Mouse (Mus musculus): ENCODE results near the gene Snd1.

DNA sequence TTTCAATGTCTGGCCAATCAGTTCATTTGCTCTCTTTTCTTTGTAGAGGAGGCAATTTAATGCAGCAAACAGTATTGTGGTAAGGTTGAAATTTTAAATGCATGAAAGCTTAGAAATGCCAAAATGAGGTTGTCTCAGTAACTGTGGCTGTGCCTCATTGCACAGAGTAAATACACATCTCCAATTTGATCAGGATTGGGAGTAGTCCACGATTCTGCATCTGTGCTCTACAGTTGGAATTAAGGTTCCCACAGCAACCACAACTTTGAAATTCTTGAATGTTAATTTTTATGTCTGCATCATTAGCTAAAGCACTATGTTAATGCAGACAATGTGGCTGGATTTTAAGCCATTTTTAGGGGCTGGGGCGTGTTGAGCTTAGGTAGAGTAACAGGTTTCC lies 72.0 kb downstream of the Snd1 start:
- TF ChIP-seq CTCF (IDR thresholded peaks at IDR 0.05; ENCODE audit: low read depth), result no peak
- TF ChIP-seq EP300 (IDR thresholded peaks at IDR 0.05; ENCODE audit: low read depth), result no peak

Data from liver, embryonic 14.5 days (tissue).